Mouse (Mus musculus): ENCODE measurements around the gene Otud7b.

DNA sequence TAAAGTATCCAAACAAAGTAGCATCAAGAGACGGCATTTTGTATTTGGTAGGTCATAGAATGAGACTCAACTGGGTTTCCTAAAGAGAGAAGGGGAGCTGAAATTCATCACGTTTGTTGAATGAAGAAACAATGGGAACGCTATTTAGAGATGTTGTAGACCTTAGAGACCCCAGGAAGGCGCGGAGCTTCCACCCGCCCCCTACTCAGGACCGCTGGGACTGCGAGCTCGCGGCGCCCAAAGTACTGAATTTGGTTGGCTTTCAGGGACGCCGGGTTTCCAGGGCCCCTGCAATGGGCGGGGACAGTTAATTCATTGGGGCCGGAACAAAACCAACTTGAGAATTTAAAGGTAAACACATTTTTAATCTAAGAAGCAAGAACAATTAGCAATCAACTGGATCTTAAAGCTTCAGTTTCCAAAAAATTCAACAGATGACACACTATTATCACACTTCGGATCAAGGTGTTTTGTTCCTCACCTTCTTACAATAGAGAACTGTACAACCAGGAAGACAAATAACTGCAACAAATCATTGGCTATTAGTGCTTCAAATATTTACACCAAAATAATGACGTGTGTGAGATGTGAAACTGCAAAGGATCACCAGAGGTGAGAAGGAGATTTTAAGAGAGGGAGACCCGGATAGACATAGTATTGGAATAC, 46.0 kb upstream of the Otud7b start, which contains the start of gene Vps45:
- TF ChIP-seq CTCF (IDR thresholded peaks at IDR 0.05; ENCODE audit: insufficient read depth, low read depth, low read length) (no peak), POLR2A (IDR thresholded peaks at IDR 0.05; ENCODE audit: insufficient read depth, low read depth, low read length) (no peak)

Measured in olfactory bulb, adult 2 months (tissue).